Mouse (Mus musculus): ENCODE data around the gene Cnmd. TPM values are rescaled to one million over a fixed set of nuclear protein-coding genes. Genes with fewer than 3 reads are reported as not detected.
A peak's percentile ranks its signal among the peaks of the same experiment; 100 is the strongest.

Cnmd gene
- polyA plus RNA-seq, 1 experiment from 2014 or later, result 0.66 TPM

DNA sequence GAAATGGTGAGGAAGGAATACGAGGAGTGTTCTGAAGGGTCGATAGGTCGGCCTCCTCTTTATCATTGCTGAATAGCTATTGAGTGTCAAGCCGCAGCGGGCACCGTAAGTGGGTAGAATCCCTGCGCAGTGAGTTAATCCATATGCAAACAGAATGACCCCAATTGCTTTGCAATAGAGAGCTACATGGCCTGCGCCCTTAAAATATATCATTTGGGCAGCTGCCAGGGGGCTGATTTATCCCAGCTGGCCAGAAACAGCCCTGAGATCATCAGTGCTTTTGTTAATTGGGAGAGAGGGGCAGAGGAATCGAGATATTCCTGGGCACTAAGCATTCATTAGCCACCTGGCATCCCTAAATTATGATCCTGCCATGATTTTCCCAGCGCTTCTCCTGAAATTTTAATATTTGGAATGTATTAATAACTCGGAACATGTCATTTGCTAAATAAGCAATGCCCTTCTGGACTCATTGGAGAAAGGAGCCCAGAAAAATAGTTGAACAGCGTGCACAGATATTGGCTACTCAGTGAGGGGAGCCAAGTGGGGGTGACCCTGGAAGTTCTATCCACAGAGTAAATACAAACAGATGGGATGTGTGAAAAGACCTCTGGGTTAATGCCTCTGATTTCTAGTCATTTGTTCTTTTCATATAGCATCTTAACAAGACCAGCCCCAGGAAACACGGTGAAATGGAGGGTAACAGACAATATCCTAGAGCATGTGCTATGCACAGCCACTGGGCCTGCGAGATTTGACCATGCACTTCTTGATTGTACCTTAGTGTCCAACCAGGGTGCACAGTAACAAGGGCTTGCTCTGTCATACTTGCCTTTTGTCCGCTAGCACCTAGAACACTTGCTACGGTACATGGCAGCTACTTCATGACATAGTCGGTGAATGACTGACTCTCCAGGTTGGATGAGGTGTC, 11.4 kb upstream of the Cnmd start:
- Histone ChIP-seq H3K36me3 (ENCODE audit: poor library complexity, severe bottlenecking) (no peaks in the 10 kb centered on the region), H3K4me3 (no peak overlapping the region), H3K27me3 (no peaks in the 10 kb centered on the region; the same call in 1 of the 2 replicates), H3K27ac (peak overlapping the region; percentile 25; the same call in 1 of the 2 replicates), H3K9ac (no peak overlapping the region), H3K9me3 (replicated peaks) (no peaks in the 10 kb centered on the region), H3K4me2 (no peak overlapping the region), H3K4me1 (peaks cover 37% of the 10 kb centered on the region)
- WGBS, result 56% methylated on average over 17 of the region's 17 CpGs
- peak; percentile 62 for ATAC-seq

DNA sequence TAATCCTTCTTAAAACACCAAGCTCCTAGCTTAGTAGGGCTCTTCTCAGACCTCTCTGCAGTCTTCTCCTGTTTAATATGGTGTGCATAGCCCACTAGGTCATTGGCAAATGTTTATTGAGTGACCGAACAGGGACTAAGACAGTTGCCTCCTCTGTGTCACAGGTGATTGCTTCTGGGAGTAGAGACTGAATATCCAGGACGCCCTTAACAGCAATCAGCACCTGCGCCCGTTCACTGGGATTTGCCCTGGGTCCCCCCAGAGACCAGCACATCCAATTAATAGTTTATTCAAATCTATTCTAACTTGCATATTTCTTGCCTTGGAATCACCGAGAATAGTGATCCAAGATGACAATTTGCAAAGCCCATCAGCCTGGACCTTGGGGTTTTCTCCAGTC, 10.6 kb upstream of the Cnmd start:
- WGBS, result 73% methylated on average over 5 of the region's 5 CpGs
- Histone ChIP-seq H3K36me3 (ENCODE audit: poor library complexity, severe bottlenecking) (no peaks in the 10 kb centered on the region), H3K4me2 (no peak overlapping the region), H3K9ac (no peak overlapping the region), H3K27ac (peak overlapping the region; percentile 25; the same call in 1 of the 2 replicates), H3K27me3 (no peaks in the 10 kb centered on the region; the same call in 1 of the 2 replicates), H3K4me3 (no peak overlapping the region), H3K9me3 (replicated peaks) (no peaks in the 10 kb centered on the region), H3K4me1 (peaks cover 32% of the 10 kb centered on the region)
- no peak for ATAC-seq

DNA sequence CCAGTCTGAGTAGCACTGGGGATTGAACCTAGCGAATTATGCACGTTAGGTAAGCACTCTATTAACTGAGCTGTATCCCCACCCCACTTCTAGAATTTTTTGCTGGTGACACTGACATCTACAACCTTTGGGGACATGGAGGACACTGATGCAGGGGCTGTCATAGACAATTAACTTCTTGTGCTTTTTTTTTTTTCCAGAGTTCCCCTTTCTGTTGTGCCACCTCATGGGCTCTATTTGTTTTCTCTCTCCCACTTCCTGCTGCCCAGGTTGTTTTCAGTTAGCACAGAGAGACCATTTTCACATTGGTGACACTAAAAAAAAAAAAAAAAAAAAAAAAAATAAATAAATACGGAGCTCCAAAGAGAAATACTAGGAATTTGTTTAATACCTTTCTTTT, 9.0 kb upstream of the Cnmd start:
- 90% methylated on average over 3 of the region's 3 CpGs for WGBS
- no peak for ATAC-seq
- Histone ChIP-seq H3K9ac (no peak overlapping the region), H3K36me3 (ENCODE audit: poor library complexity, severe bottlenecking) (no peaks in the 10 kb centered on the region), H3K27me3 (no peaks in the 10 kb centered on the region), H3K4me3 (no peak overlapping the region), H3K27ac (no peak overlapping the region), H3K9me3 (replicated peaks) (no peaks in the 10 kb centered on the region), H3K4me2 (no peak overlapping the region), H3K4me1 (peaks cover 20% of the 10 kb centered on the region)

DNA sequence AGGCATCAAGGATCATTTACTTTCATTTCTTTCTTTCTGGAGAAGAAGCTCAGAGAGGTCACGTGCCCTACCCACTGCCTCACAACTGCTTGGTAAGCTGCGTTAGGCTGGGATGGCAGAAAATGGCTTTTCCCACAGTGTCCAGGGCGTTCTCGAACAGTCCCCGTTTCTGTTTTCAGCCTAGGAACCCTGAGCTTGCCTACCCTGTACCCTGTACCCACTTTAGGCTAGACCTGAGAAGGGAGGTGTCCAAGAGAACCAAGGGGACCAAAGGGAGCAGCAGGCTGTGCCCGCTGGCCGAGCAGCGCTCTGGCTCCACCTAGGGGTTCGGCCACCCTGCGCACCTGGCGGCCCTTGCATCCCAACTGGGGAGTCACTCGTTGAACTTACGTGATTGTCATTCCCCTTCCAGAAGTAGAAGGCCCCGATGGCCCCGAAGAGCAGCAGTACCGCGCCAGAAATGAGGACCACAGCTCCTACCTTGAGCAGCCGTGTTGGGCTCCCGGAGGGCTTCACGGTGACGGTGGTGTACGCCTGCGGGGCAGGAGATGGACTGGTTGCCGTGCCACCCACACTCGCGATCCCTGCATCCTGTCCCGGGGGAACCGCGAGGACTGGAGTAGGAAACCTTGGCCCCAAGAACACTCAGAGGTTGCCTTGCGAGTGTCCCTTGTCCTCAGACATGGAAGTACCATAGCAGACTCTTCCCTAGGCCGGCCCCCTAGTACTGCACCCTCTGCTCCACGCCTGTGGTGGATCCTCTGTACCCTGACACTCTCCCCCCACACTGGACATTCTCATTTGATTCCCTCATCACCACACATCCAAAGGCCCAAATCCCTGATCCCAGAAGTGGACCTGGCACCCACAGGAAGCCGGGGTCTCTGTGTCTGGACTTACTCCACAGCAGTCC, 709 bp downstream of the Cnmd start:
- Histone ChIP-seq H3K4me1 (peaks cover 23% of the 10 kb centered on the region), H3K9ac (peak overlapping the region; percentile 40), H3K36me3 (ENCODE audit: poor library complexity, severe bottlenecking) (no peaks in the 10 kb centered on the region), H3K9me3 (replicated peaks) (no peaks in the 10 kb centered on the region), H3K27me3 (0 out of 2 replicates have a peak, but pooled peaks cover 7% of the 10 kb centered on the region), H3K4me3 (peak overlapping the region; percentile 25), H3K4me2 (peak overlapping the region; percentile 59), H3K27ac (no peak overlapping the region)
- WGBS, result 17% methylated on average over 33 of the region's 33 CpGs
- peak; percentile 71; the same call in 1 of the 2 replicates for ATAC-seq

DNA sequence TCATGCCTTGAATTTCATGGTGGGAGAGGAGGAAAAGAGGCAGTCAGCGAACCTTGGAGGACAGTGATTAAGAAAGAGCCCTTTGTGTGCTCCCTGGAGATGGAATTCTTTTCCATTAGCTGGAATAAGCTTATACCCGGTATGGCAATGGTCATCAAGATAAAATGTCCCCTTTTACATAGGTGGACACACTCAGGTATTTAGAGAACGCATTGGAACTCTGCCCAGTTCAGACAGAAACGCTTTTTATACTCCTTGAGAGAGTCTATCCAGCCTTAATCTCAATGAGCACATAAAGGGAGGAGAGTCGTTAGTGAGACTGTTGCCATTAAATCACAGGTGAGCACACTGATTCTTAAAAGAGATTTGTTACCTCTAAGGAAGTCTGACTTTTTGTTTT, 1.5 kb downstream of the Cnmd start:
- no peak overlapping the region for H3K4me3 ChIP-seq
- 33% methylated on average over 5 of the region's 5 CpGs for whole genome bisulfite sequencing
- ATAC-seq, result no peak
- H3K9ac ChIP-seq, result no peak overlapping the region
- H3K27ac ChIP-seq, result no peak overlapping the region
- 0 out of 2 replicates have a peak, but pooled peaks cover 7% of the 10 kb centered on the region for H3K27me3 ChIP-seq
- H3K36me3 ChIP-seq (ENCODE audit: poor library complexity, severe bottlenecking), result no peaks in the 10 kb centered on the region
- peaks cover 23% of the 10 kb centered on the region for H3K4me1 ChIP-seq
- H3K9me3 ChIP-seq (replicated peaks), result no peaks in the 10 kb centered on the region
- no peak overlapping the region for H3K4me2 ChIP-seq

DNA sequence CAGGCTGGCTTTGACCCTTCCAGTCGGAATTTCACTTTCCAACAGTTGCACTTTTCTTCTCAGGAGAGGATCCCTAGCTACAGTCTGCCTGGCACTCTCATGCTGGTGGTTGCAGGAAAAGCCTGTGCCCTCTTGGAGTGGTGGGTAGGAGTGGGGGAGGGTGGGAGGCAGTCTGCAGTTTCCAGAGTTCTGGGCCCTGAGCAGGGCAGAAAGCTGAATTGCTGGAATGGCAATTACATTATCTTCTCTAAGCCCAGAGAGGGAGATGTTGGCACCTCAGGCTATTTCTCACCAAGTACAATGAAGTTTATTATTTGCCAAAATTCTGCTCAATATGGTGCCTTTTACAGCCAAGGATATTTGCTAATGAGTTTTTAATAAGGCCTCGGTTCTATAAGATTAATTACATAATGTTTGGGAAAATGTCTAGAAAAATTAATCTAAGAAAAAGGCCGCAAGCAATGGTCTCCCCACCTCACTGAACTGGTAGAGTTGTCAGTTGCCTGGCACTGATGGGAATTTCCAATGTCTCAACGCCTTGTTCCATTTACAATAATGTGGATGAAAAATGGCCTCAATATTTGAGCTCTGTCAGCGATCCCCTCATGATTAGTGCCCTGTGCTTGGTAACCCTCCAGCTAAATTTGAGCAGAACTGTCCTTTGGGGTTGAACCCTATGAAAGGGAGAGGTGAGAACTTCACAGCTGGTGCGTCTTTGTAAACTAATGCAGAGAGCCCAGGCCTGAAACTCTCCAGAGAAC, 3.0 kb downstream of the Cnmd start:
- no peaks in the 10 kb centered on the region for H3K9me3 ChIP-seq (replicated peaks)
- H3K4me2 ChIP-seq, result no peak overlapping the region
- no peak overlapping the region for H3K27ac ChIP-seq
- 78% methylated on average over 6 of the region's 6 CpGs for WGBS
- H3K36me3 ChIP-seq (ENCODE audit: poor library complexity, severe bottlenecking), result no peaks in the 10 kb centered on the region
- H3K27me3 ChIP-seq, result 0 out of 2 replicates have a peak, but pooled peaks cover 7% of the 10 kb centered on the region
- H3K9ac ChIP-seq, result no peak overlapping the region
- H3K4me3 ChIP-seq, result no peak overlapping the region
- H3K4me1 ChIP-seq, result peaks cover 23% of the 10 kb centered on the region
- peak; percentile 58; the same call in 1 of the 2 replicates for ATAC-seq

DNA sequence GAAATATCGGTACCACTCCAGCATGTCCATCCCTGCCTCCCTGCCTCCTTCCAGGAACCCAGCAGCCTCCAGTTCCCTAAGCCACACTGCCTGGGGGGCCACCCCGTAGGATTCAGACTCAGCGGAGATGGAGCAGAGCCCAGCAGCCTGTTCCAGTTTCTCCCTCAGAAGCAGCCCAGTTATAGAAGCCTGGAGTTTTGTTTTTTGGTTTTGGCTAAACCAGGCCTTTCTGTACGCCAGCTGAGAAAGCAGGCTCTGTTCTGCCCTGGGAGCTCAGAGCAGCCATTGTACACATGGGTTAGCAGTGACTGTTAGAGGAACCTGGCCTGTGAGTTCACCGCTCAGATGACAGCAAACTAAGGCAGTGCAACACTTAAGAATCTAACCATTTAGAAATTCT, 3.7 kb downstream of the Cnmd start:
- H3K27me3 ChIP-seq, result 0 out of 2 replicates have a peak, but pooled peaks cover 7% of the 10 kb centered on the region
- no peak overlapping the region for H3K4me3 ChIP-seq
- peaks cover 23% of the 10 kb centered on the region for H3K4me1 ChIP-seq
- no peak overlapping the region for H3K27ac ChIP-seq
- WGBS, result 65% methylated on average over 5 of the region's 5 CpGs
- no peak overlapping the region for H3K9ac ChIP-seq
- H3K4me2 ChIP-seq, result no peak overlapping the region
- no peaks in the 10 kb centered on the region for H3K36me3 ChIP-seq (ENCODE audit: poor library complexity, severe bottlenecking)
- ATAC-seq, result peak; percentile 28; the same call in 1 of the 2 replicates
- H3K9me3 ChIP-seq (replicated peaks), result no peaks in the 10 kb centered on the region

DNA sequence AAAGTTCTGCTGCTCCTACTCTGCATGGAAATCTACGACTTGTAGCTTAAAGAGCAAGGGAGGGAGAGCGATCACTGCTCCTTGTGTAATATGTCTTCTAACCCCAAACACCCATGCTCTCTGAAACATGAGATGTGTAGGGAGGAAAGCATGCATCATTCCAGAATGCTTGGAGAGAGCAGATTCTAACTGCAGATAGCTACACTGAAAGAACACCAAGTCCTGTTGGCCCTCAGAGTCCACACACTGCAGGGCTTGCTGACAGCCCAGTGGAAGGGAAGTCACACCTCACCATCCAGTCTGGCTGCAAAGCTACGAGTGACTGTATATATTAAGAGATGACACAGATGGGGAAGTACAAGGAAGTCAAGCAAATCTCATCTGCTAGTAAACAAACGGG, 9.3 kb downstream of the Cnmd start:
- Histone ChIP-seq H3K4me2 (no peak overlapping the region), H3K4me1 (no peaks in the 10 kb centered on the region), H3K27ac (no peak overlapping the region), H3K9ac (no peak overlapping the region), H3K9me3 (replicated peaks) (no peaks in the 10 kb centered on the region), H3K4me3 (no peak overlapping the region), H3K36me3 (ENCODE audit: poor library complexity, severe bottlenecking) (no peaks in the 10 kb centered on the region), H3K27me3 (no peaks in the 10 kb centered on the region)
- WGBS, result 74% methylated on average over 4 of the region's 4 CpGs
- no peak for ATAC-seq

DNA sequence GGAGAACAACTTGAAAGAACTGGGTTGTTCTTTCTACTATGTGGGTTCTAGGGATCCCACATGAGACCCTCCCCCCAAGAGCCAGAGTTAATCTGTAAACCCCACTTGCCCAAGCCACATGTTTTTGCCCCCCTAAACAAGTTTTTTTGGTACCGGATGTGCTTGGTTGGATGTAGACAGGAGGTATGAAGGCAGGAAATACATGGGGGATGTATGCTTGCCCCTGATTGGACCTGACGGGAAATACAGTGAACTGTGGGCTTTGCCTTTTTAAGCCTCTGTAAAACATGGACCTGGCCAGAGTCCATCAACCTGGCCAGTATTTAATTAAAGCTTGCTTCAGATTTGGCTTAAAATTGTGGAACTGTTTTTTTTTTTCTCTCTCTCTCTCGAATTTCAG, 12.3 kb downstream of the Cnmd start:
- ATAC-seq, result no peak
- H3K4me3 ChIP-seq, result no peak overlapping the region
- no peaks in the 10 kb centered on the region for H3K9me3 ChIP-seq (replicated peaks)
- no peak overlapping the region for H3K27ac ChIP-seq
- H3K4me1 ChIP-seq, result peaks cover 8% of the 10 kb centered on the region; the same call in 1 of the 2 replicates
- no peak overlapping the region for H3K4me2 ChIP-seq
- 77% methylated on average over 3 of the region's 3 CpGs for WGBS
- H3K9ac ChIP-seq, result no peak overlapping the region
- H3K27me3 ChIP-seq, result no peaks in the 10 kb centered on the region
- H3K36me3 ChIP-seq (ENCODE audit: poor library complexity, severe bottlenecking), result no peaks in the 10 kb centered on the region

DNA sequence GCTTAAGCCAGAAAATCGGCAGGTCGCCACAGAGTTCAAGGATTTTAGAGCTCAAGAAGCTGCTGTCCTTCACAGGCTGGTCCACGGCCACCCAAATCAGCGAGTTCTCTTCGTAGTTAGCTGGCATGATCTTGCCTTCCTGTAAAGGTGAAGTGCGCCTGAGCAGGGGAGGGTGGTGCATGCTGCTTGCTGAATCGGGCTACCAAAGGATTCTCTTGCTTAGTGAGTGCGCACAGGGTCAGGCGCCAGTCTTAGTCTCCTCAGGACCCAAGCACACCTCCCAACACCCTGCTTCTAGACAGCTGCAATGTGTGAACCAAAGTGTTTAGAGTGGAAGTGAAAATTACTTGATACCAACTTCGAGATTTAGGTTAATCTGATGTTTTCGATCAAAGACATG, 16.6 kb downstream of the Cnmd start:
- 32% methylated on average over 11 of the region's 11 CpGs for WGBS
- no peak overlapping the region for H3K27ac ChIP-seq

DNA sequence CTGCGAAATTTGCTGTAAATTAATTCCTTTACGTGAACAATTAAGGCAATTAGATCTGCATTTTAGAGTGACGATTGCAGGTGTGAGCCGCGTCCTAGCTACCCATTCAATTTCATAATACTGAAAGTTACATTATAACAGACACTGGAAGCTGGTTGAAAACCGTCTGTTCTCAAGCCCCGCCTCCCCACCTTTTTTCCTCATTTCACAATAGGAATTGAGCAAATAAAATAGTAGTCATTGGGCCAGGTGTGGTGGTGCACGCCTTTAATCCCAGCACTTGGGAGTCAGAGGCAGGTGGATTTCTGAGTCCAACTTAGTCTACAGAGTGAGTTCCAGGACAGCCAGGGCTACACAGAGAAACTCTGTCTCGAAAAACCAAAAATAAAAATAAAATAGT, 19.9 kb downstream of the Cnmd start:
- no peak overlapping the region for H3K4me2 ChIP-seq
- 73% methylated on average over 9 of the region's 9 CpGs for WGBS
- H3K27ac ChIP-seq, result no peak overlapping the region
- no peak for ATAC-seq
- H3K4me3 ChIP-seq, result no peak overlapping the region
- H3K36me3 ChIP-seq (ENCODE audit: poor library complexity, severe bottlenecking), result no peaks in the 10 kb centered on the region
- H3K9me3 ChIP-seq (replicated peaks), result no peaks in the 10 kb centered on the region
- no peak overlapping the region for H3K9ac ChIP-seq
- H3K27me3 ChIP-seq, result no peaks in the 10 kb centered on the region
- peaks cover 8% of the 10 kb centered on the region; the same call in 1 of the 2 replicates for H3K4me1 ChIP-seq

More for the DNA sequence above, 16.6 kb downstream of the Cnmd start:
- H3K9ac ChIP-seq, result no peak overlapping the region
- no peak overlapping the region for H3K4me3 ChIP-seq
- no peaks in the 10 kb centered on the region for H3K36me3 ChIP-seq (ENCODE audit: poor library complexity, severe bottlenecking)
- no peaks in the 10 kb centered on the region for H3K27me3 ChIP-seq
- no peak for ATAC-seq
- no peaks in the 10 kb centered on the region for H3K9me3 ChIP-seq (replicated peaks)
- H3K4me1 ChIP-seq, result peaks cover 8% of the 10 kb centered on the region; the same call in 1 of the 2 replicates
- no peak overlapping the region for H3K4me2 ChIP-seq

Data from forebrain, embryonic 13.5 days (tissue).